Mouse (Mus musculus): Measurements from ENCODE around the gene F2r. TPM values are rescaled to one million over a fixed set of nuclear protein-coding genes. Genes with fewer than 3 reads are reported as not detected.

The F2r gene
- polyA plus RNA-seq (2017; shearing (Covaris generic)) = 61.3 TPM

GRCm38 (mm10) chr13:95618309-95618712 lies at the start of gene F2r:
TSS of gene F2r (minus strand) at chr13:95618487.

Other genes with a start within 250 kb of the F2r start
- gene Aggf1, start 243.1 kb downstream of the F2r start, polyA plus RNA-seq (2017; shearing (Covaris generic)) = 7.3 TPM
- gene Crhbp, start 173.6 kb downstream of the F2r start, polyA plus RNA-seq (2017; shearing (Covaris generic)) = not detected
- not detected for gene S100z, start 139.8 kb downstream of the F2r start, polyA plus RNA-seq (2017; shearing (Covaris generic))
- 23.2 TPM for gene F2rl1, start 93.3 kb downstream of the F2r start, polyA plus RNA-seq (2017; shearing (Covaris generic))
- gene F2rl2, start 78.4 kb upstream of the F2r start, polyA plus RNA-seq (2017; shearing (Covaris generic)) = 2.5 TPM